7 mouse cellular contexts compared by ENCODE assay signal in the genomic region with DNA sequence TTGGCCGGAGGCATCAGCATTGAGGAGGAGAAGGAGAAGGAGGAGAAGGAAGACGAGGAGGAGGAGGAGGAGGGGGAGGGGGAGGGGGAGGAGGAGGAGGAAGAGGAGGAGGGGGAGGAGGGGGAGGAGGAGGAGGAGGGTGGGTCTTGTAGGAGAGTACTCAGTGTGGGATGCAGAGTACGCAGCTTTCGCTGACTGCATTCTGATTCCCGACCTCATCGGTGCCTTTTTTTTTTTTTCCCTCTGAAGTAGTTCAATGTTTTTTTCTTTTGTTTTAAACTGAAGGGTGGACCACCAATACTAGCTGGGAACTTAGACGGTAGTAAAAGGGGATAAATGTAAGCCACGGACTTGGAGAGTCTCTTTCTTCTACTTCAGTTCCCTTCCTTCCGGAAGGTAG. TPM values are rescaled to one million over a fixed set of nuclear protein-coding genes. Genes with fewer than 3 reads are reported as not detected.
A peak's percentile ranks its signal among the peaks of the same experiment; 100 is the strongest.
DNase-seq lines count a peak whose midpoint lies in the region; ATAC-seq and TF ChIP-seq lines count a peak whose summit lies in the region.

No protein-coding gene starts in this region.

- H3K27ac ChIP-seq in lung, postnatal 0 days (ENCODE audit: low read length): peak overlapping the region; percentile 66; the same call in 1 of the 2 replicates
- H3K27ac ChIP-seq in forebrain, embryonic 15.5 days (replicated peaks): no peak overlapping the region
- peak overlapping the region; percentile 100 for H3K27ac ChIP-seq in limb, embryonic 14.5 days (replicated peaks; ENCODE audit: low read depth, low read length)
- peak overlapping the region; percentile 90 for H3K27ac ChIP-seq in stomach, embryonic 15.5 days

- TF ChIP-seq CTCF in lung, postnatal 0 days (IDR thresholded peaks at IDR 0.05): no peak

- TF ChIP-seq EP300 in lung, postnatal 0 days (IDR thresholded peaks at IDR 0.05): no peak

- peak overlapping the region; percentile 46 for H3K4me3 ChIP-seq in lung, postnatal 0 days (ENCODE audit: low read depth, low read length)
- peak overlapping the region; percentile 39 for H3K4me3 ChIP-seq in forebrain, embryonic 15.5 days
- peak overlapping the region; percentile 76 for H3K4me3 ChIP-seq in limb, embryonic 14.5 days (replicated peaks; ENCODE audit: low read length)
- H3K4me3 ChIP-seq in stomach, embryonic 15.5 days (replicated peaks): peak overlapping the region; percentile 59

- ATAC-seq in lung, postnatal 0 days: no peak
- no peak for ATAC-seq in forebrain, embryonic 15.5 days (replicated peaks)
- no peak for ATAC-seq in limb, embryonic 14.5 days (ENCODE audit: low FRiP score, low read depth)
- ATAC-seq in stomach, embryonic 15.5 days (ENCODE audit: insufficient read depth, low FRiP score, low read depth): no peak

- WGBS in lung, postnatal 0 days: under 1% methylated on average over 7 of the region's 9 CpGs
- WGBS in forebrain, embryonic 15.5 days: 0% methylated on average over 8 of the region's 9 CpGs
- 0% methylated on average over 7 of the region's 9 CpGs for WGBS in limb, embryonic 14.5 days
- WGBS in stomach, embryonic 15.5 days: under 1% methylated on average over 7 of the region's 9 CpGs

- peak overlapping the region; percentile 9 for H3K9ac ChIP-seq in lung, postnatal 0 days (replicated peaks; ENCODE audit: low read depth)
- no peak overlapping the region for H3K9ac ChIP-seq in forebrain, embryonic 15.5 days (replicated peaks)
- H3K9ac ChIP-seq in limb, embryonic 14.5 days (ENCODE audit: low read depth, low read length, severe bottlenecking): peak overlapping the region; percentile 99
- H3K9ac ChIP-seq in stomach, embryonic 15.5 days: peak overlapping the region; percentile 54

- no peaks in the 10 kb centered on the region for H3K36me3 ChIP-seq in lung, postnatal 0 days (ENCODE audit: insufficient read depth, low read length)
- H3K36me3 ChIP-seq in forebrain, embryonic 15.5 days: no peaks in the 10 kb centered on the region
- peaks cover 22% of the 10 kb centered on the region for H3K36me3 ChIP-seq in limb, embryonic 14.5 days (ENCODE audit: control insufficient read depth, insufficient read depth, low read length)
- no peaks in the 10 kb centered on the region for H3K36me3 ChIP-seq in stomach, embryonic 15.5 days

- no peaks in the 10 kb centered on the region; the same call in 1 of the 2 replicates for H3K4me1 ChIP-seq in lung, postnatal 0 days (ENCODE audit: insufficient read depth, low read depth, low read length)
- H3K4me1 ChIP-seq in forebrain, embryonic 15.5 days: peaks cover 55% of the 10 kb centered on the region
- peaks cover 4% of the 10 kb centered on the region for H3K4me1 ChIP-seq in limb, embryonic 14.5 days (ENCODE audit: control insufficient read depth, insufficient read depth, low read length)
- peaks cover 25% of the 10 kb centered on the region for H3K4me1 ChIP-seq in stomach, embryonic 15.5 days

- DNase-seq in lung, postnatal 0 days (ENCODE audit: low spot score): peak; percentile 8
- DNase-seq in lung, adult 18-20 months: no peak
- no peak for DNase-seq in limb, embryonic 14.5 days (ENCODE audit: low spot score)
- no peak for DNase-seq in natural killer cell, adult 2 months (ENCODE audit: low spot score in 2 of 2)
- no peak for DNase-seq in right cerebral cortex, adult 18-20 months

- 0 out of 2 replicates have a peak, but pooled peaks have one; percentile 31 for TF ChIP-seq POLR2A in limb, embryonic 14.5 days (IDR thresholded peaks at IDR 0.05; ENCODE audit: borderline replicate concordance, extremely low read depth, insufficient read depth, insufficient read length)

- H3K4me2 ChIP-seq in lung, postnatal 0 days (replicated peaks; ENCODE audit: low read depth, low read length): peak overlapping the region; percentile 69
- H3K4me2 ChIP-seq in forebrain, embryonic 15.5 days (replicated peaks): peak overlapping the region; percentile 84
- H3K4me2 ChIP-seq in limb, embryonic 14.5 days (replicated peaks; ENCODE audit: low read depth, low read length, severe bottlenecking): peak overlapping the region; percentile 74
- peak overlapping the region; percentile 96 for H3K4me2 ChIP-seq in stomach, embryonic 15.5 days

- H3K9me3 ChIP-seq in lung, postnatal 0 days (ENCODE audit: low read length): no peaks in the 10 kb centered on the region
- no peaks in the 10 kb centered on the region for H3K9me3 ChIP-seq in forebrain, embryonic 15.5 days
- H3K9me3 ChIP-seq in limb, embryonic 14.5 days (ENCODE audit: control insufficient read depth, low read length): no peaks in the 10 kb centered on the region
- H3K9me3 ChIP-seq in stomach, embryonic 15.5 days: no peaks in the 10 kb centered on the region

- peaks cover 33% of the 10 kb centered on the region; the same call in 1 of the 2 replicates for H3K27me3 ChIP-seq in lung, postnatal 0 days (replicated peaks; ENCODE audit: insufficient read depth, low read length)
- peaks cover 62% of the 10 kb centered on the region for H3K27me3 ChIP-seq in forebrain, embryonic 15.5 days
- no peaks in the 10 kb centered on the region for H3K27me3 ChIP-seq in limb, embryonic 14.5 days (ENCODE audit: control insufficient read depth, insufficient read depth, low read length)
- peaks cover 16% of the 10 kb centered on the region for H3K27me3 ChIP-seq in stomach, embryonic 15.5 days (replicated peaks)

RNA-seq across cellular contexts. Expression of a gene that starts 3.2 kb away (rescaled TPM):
- 14.2 and 15.9 TPM in 2 replicates for polyA plus RNA-seq in lung, postnatal 0 days (2015; fragmentation: Nextera tagmentation; extraction: Ambion mirVana)
- polyA plus RNA-seq in forebrain, embryonic 15.5 days (2015; fragmentation: Nextera tagmentation; extraction: Ambion mirVana): 7.6 and 8.4 TPM in 2 replicates
- polyA plus RNA-seq in limb, embryonic 14.5 days (2012; rRNA removed): 111 and 115 TPM in 2 replicates
- polyA plus RNA-seq in limb, embryonic 14.5 days (2014; fragmentation: Nextera tagmentation; extraction: Ambion mirVana): 122 and 138 TPM in 2 replicates
- polyA plus RNA-seq in stomach, embryonic 15.5 days (2015; fragmentation: Nextera tagmentation; extraction: Ambion mirVana): 29.2 and 34.8 TPM in 2 replicates
